Comparison of ENCODE assay signal across 22 mouse cellular contexts in genomic region chr6:52275563-52276280, GRCm38 (mm10). TPM values are rescaled to one million over a fixed set of nuclear protein-coding genes. Genes with fewer than 3 reads are reported as not detected.
"Had no signal": no experiment of that assay in that cellular context is flagged by ENCODE, and none has a peak within 500 bp of the region (broad histone marks: within the 10 kb centered on the region; RNA-seq: fewer than 3 reads in every experiment).

No protein-coding gene starts in this region.

- H3K9me3 ChIP-seq: liver, embryonic 13.5 days; neural tube, embryonic 12.5 days; stomach, embryonic 15.5 days had no signal

- H3K27ac ChIP-seq: kidney, postnatal 0 days; liver, embryonic 13.5 days; lung, embryonic 15.5 days; macrophage; neural tube, embryonic 12.5 days; stomach, embryonic 15.5 days had no signal

- ATAC-seq: liver, postnatal 0 days had no signal

- H3K9ac ChIP-seq: liver, embryonic 13.5 days; liver, postnatal 0 days; lung, embryonic 15.5 days; neural tube, embryonic 12.5 days; stomach, embryonic 15.5 days had no signal

- H3K4me2 ChIP-seq: liver, embryonic 13.5 days; lung, embryonic 15.5 days; neural tube, embryonic 12.5 days; stomach, embryonic 15.5 days had no signal

- DNase-seq: kidney, adult 11 months; kidney, adult 9 months; kidney, postnatal 36 days; layer of hippocampus, adult 9-11 months; liver; liver, embryonic 13.5 days; liver, postnatal 0 days; lung, postnatal 14 days; right cerebral cortex, postnatal 4 days; thymus, adult 2 months; thymus, postnatal 36 days had no signal

- H3K4me1 ChIP-seq: liver, embryonic 13.5 days; lung, embryonic 15.5 days; neural tube, embryonic 12.5 days; stomach, embryonic 15.5 days had no signal

- H3K4me3 ChIP-seq: liver, embryonic 13.5 days; lung, embryonic 15.5 days; neural tube, embryonic 12.5 days; stomach, embryonic 15.5 days had no signal

- H3K36me3 ChIP-seq: liver, embryonic 13.5 days; lung, embryonic 15.5 days; neural tube, embryonic 12.5 days; stomach, embryonic 15.5 days had no signal

RNA-seq across cellular contexts. Expression of gene Hoxa13, which starts 15.0 kb away (rescaled TPM):
- total RNA-seq: layer of hippocampus, adult 18-20 months; left cerebral cortex, postnatal 36 days; midbrain, postnatal 0 days; neutrophil, adult 5-6 weeks had no signal
- polyA plus RNA-seq: kidney, postnatal 0 days; liver, embryonic 13.5 days; liver, postnatal 0 days; lung, embryonic 15.5 days; macrophage; midbrain, postnatal 0 days; spleen, adult 2 months; stomach, embryonic 15.5 days; testis, adult 2 months; thymus, adult 2 months had no signal

RNA-seq across cellular contexts. Expression of gene Hoxa11, which starts 30.1 kb away (rescaled TPM):
- total RNA-seq: layer of hippocampus, adult 18-20 months; left cerebral cortex, postnatal 36 days; midbrain, postnatal 0 days; neutrophil, adult 5-6 weeks had no signal
- polyA plus RNA-seq: liver, embryonic 13.5 days; liver, postnatal 0 days; lung, embryonic 15.5 days; macrophage; midbrain, postnatal 0 days; spleen, adult 2 months; testis, adult 2 months; thymus, adult 2 months had no signal

RNA-seq across cellular contexts. Expression of gene Hoxa10, which starts 35.1 kb away (rescaled TPM):
- total RNA-seq: layer of hippocampus, adult 18-20 months; left cerebral cortex, postnatal 36 days; midbrain, postnatal 0 days; neutrophil, adult 5-6 weeks had no signal
- polyA plus RNA-seq: liver, postnatal 0 days; macrophage; midbrain, postnatal 0 days; spleen, adult 2 months; thymus, adult 2 months had no signal

RNA-seq across cellular contexts. Expression of gene Evx1, which starts 37.6 kb away (rescaled TPM):
- total RNA-seq: layer of hippocampus, adult 18-20 months; left cerebral cortex, postnatal 36 days; neutrophil, adult 5-6 weeks had no signal
- polyA plus RNA-seq: kidney, postnatal 0 days; liver, embryonic 13.5 days; liver, postnatal 0 days; macrophage; spleen, adult 2 months; stomach, embryonic 15.5 days; thymus, adult 2 months had no signal

RNA-seq across cellular contexts. Expression of gene Hoxa9, which starts 44.8 kb away (rescaled TPM):
- total RNA-seq: layer of hippocampus, adult 18-20 months; left cerebral cortex, postnatal 36 days; midbrain, postnatal 0 days; neutrophil, adult 5-6 weeks had no signal
- polyA plus RNA-seq: midbrain, postnatal 0 days had no signal
